Mouse (Mus musculus) retina, adult 2 months (tissue): ENCODE measurements around the gene Arhgef28.
A peak's percentile ranks its signal among the peaks of the same experiment; 100 is the strongest.

Source experiments
- DNase-seq: peaks from one replicate; pipeline ENCODE4 v3.0.0-alpha.2; 2012; ENCODE audit warnings: low read depth, low spot score

Arhgef28 gene

GRCm38 (mm10) chr13:98183157-98183878 lies 22.9 kb downstream of the Arhgef28 start:
- DNase-seq = no peak

DNA sequence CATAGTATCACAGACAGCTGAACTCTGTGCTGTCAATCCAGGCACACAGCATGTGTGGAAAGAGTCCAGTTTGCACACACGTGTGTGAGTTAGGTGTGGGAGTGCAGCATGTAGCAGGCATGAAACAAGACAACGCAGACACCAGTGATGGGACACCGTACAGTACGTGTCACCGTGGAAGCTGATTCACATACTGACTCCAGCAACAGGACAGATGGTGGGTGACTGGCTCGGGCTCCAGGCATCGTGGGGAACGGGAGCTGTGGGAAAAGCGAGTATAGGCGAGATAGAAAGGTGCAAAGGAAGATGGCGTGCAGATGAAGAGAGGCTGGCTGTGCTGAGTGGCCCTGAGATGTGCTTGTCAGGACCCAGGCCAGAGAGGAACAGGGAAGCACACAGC lies 23.9 kb downstream of the Arhgef28 start:
- no peak for DNase-seq

GRCm38 (mm10) chr13:98180636-98181035 lies 25.6 kb downstream of the Arhgef28 start:
- no peak for DNase-seq

DNA sequence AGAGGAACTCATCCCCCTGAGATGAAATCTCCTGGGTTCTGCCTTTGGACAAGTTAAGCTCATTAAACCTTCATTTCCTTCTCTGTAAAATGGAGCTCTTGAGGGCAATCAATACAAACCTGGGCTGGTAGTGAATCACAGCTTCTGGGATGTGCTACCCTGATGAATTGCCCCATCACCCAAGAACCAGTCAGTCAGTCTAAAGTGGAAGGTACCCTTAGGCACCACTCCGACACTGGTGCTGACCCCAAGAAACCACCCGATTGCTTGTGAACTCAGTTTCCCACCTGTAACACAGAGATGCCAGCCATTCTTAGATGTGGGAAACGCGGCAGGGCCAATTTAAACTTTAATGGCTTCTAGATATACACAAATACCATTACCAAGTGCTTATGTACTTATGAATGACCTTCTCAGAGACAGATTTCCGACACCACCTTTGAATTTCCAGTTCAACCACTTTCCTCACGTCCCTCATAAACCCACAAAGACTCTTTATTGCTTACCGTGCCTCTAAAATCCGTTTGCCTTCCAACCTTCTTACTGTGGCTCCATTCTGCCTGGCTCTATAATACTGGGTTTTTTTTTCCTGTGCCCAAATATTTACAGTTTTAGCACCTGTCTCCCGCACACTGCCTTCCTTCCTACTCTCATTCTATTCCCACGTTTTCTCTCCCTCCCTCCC lies 30.8 kb downstream of the Arhgef28 start:
- no peak for DNase-seq

GRCm38 (mm10) chr13:98173008-98173407 lies 33.2 kb downstream of the Arhgef28 start:
- no peak for DNase-seq

- DNase-seq = no peak
Observed at GRCm38 (mm10) chr13:98172365-98172764, 33.9 kb downstream of the Arhgef28 start.

DNA sequence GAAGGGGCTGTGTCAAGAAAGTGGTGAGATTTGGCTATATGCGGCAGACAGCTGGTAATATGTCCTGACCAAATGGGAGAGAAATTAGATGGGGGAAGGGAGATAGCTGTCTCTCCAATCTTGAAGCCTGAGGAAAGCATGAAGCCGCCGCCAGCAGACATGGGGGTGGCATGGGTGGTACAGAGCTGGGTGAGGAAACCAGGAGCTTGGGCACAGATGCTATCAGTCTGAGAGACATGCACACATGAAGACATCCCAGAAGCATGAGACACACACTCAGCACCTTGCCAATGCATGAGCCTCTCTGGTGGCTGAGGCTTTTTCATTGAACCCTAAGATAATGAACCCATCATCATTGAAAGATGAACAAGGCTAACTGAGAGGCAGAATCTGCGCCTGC lies 34.5 kb downstream of the Arhgef28 start:
- DNase-seq = no peak

GRCm38 (mm10) chr13:98171257-98171656 lies 35.0 kb downstream of the Arhgef28 start:
- peak; percentile 6 for DNase-seq

GRCm38 (mm10) chr13:98164878-98165277 lies 41.4 kb downstream of the Arhgef28 start:
- DNase-seq = no peak

- DNase-seq = no peak
Observed at GRCm38 (mm10) chr13:98161496-98161895, 44.7 kb downstream of the Arhgef28 start.

DNA sequence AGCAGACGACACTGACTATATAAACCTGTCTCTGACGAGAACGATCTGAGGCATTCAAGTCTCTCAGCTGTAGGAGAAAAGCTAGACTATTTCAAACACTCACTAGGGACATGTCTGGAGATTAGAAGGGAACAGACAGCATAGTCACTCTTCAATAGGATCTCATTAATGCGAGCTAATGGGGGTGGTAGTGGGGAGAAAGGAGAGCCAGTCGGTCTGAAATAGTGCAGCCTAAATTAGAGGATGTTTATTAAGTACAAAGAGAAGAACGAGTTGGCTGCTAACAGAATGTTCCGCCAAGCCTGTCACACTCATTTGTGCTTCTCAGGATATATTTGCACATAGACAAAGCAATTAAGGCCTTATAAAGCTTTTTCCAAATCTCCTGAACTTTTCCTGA lies 49.6 kb downstream of the Arhgef28 start:
- no peak for DNase-seq

DNA sequence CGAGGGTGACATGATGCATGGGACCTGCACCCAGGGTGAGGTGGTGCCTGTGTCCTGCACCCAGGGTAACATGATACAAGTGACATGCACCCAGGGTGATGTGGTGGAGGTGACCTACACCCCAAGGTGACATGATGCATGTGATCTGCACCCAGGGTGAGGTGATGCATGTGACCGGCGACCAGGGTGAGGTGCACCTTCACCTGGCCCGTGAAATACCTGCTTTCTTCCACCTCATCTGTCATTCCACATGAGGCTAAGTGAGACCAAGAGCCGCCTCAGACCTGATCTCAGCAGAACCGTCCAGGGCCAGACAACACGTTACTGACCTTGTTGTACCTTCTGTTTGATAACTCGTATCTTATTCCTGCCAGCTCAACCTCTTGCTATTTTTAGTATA lies 53.5 kb downstream of the Arhgef28 start:
- DNase-seq = no peak

GRCm38 (mm10) chr13:98147532-98147931 lies 58.7 kb downstream of the Arhgef28 start:
- no peak for DNase-seq

GRCm38 (mm10) chr13:98146573-98147160 lies 59.6 kb downstream of the Arhgef28 start:
- DNase-seq = no peak

GRCm38 (mm10) chr13:98145310-98145709 lies 60.9 kb downstream of the Arhgef28 start:
- no peak for DNase-seq

DNA sequence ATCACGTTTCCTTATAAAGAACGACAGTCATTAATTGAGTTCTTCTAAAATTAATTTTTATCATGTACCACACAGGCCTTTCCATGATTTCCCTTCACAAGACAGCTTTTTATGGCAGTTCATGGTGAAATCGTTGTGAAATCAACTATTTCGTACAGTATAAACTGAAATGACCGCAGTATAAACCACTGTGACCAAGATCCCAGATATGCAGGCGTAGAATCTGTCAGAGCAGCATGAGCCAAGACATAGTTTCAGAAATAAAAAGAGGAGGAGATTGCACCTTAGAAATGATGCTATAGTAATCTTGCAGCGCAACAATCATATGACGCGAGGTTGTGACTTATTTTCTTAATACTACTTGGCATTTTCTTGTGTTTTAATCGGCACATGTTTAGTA lies 63.2 kb downstream of the Arhgef28 start:
- DNase-seq = no peak

GRCm38 (mm10) chr13:98140626-98141025 lies 65.6 kb downstream of the Arhgef28 start:
- DNase-seq = no peak

DNA sequence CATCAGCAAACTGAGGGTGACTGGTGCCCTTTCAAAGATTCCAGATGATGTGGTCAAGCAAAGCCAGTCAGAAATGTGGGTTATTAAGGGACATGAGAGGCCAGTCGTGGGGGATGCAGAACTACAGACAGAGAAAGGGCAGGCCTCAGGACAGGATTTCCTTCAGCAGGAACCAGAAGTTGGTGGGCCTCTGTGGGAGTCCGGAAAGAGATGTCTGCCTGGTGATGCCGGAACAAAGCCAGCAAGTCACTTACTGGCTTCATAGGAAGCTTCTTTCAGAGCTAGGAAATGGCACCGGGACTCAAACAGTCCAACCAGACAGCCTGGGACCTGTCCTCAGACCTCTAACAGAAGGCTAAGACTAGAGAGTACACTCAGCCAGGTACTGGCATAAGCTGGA lies 67.5 kb downstream of the Arhgef28 start:
- DNase-seq = no peak

DNA sequence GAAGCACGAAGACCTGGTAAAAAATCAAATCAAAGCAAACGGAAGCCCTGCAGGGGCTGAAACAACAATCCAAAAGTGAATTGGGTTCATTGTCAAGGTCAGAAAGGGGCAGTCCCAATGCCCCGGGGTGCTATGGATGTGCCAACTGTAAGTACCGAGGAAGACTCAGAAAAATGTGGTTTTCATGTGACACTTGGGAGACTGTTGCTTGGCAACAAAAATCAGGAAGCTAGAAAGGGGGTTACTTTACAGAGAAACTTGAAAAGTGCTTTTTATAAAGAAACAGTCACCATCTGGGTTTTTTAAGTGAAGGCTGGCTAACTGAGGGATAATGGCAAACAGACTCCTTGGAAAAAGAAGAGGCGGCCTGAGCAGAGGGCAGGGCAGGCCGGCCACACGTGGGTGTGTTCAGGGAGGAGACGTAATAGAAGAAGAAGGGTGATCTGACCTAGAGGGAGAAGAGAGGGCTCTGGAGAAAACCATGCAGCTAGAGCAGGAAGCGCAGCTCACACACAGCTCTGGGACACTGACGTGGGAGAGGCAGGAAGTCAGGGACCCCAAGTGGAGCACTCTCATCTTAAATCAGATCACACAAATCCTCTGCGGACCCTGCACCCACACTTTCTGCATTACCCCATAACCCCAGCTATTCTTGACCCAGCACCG lies 70.2 kb downstream of the Arhgef28 start:
- no peak for DNase-seq

GRCm38 (mm10) chr13:98132951-98133350 lies 73.3 kb downstream of the Arhgef28 start:
- no peak for DNase-seq

- no peak for DNase-seq
Observed at GRCm38 (mm10) chr13:98132264-98132663, 74.0 kb downstream of the Arhgef28 start.

DNA sequence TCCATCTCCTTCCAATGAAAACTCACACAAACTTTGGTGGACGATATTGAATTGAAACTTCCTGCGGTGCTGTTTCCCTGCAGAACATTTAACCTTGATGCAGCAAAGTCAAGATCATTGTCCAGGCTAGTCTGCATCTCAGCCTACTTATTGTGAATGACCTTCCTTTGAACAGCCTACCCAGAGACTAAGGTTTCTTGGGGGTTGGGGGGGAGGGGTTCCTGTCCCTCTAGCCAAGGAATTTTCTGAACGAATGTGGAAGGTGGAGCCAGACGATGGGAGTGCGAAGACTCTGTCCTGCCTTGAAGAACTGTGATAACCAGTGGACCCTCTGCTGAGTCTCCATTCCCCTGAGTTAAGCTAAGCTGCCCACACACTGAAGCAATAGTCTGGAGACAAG lies 80.6 kb downstream of the Arhgef28 start:
- no peak for DNase-seq
